Mouse (Mus musculus): Measurements from ENCODE around the gene Herc3.
"Not testable (repeated sequence)": the region's sequence is repeated elsewhere in the genome, so short reads cannot be mapped to it uniquely, and the experiment has no call there.

Herc3 gene

GRCm38 (mm10) chr6:58859517-58859916, 28.3 kb downstream of the Herc3 start:
- DNase-seq (ENCODE audit: low read depth), result no peak

GRCm38 (mm10) chr6:58862446-58862993, 31.3 kb downstream of the Herc3 start:
- peak; percentile 59 for DNase-seq (ENCODE audit: low read depth)

- DNase-seq (ENCODE audit: low read depth), result no peak
Observed at GRCm38 (mm10) chr6:58863631-58864235, 32.5 kb downstream of the Herc3 start.

GRCm38 (mm10) chr6:58867858-58868257, 36.6 kb downstream of the Herc3 start:
- DNase-seq (ENCODE audit: low read depth), result not testable (repeated sequence)

GRCm38 (mm10) chr6:58879572-58879971, 48.3 kb downstream of the Herc3 start:
- no peak for DNase-seq (ENCODE audit: low read depth)

- no peak for DNase-seq (ENCODE audit: low read depth)
Observed at GRCm38 (mm10) chr6:58879987-58880386, 48.7 kb downstream of the Herc3 start.

GRCm38 (mm10) chr6:58880861-58881260, 49.6 kb downstream of the Herc3 start:
- no peak for DNase-seq (ENCODE audit: low read depth)

GRCm38 (mm10) chr6:58881363-58881762, 50.1 kb downstream of the Herc3 start:
- DNase-seq (ENCODE audit: low read depth), result peak; percentile 36

GRCm38 (mm10) chr6:58882271-58882670, 51.0 kb downstream of the Herc3 start:
- peak; percentile 39 for DNase-seq (ENCODE audit: low read depth)

- no peak for DNase-seq (ENCODE audit: low read depth)
Observed at GRCm38 (mm10) chr6:58889917-58890316, 58.7 kb downstream of the Herc3 start.

- no peak for DNase-seq (ENCODE audit: low read depth)
Observed at GRCm38 (mm10) chr6:58893307-58893706, 62.0 kb downstream of the Herc3 start.

- DNase-seq (ENCODE audit: low read depth), result no peak
Observed at GRCm38 (mm10) chr6:58894994-58895393, 63.7 kb downstream of the Herc3 start.

- no peak for DNase-seq (ENCODE audit: low read depth)
Observed at GRCm38 (mm10) chr6:58896648-58897047, 65.4 kb downstream of the Herc3 start.

GRCm38 (mm10) chr6:58899076-58899475, 67.8 kb downstream of the Herc3 start:
- no peak for DNase-seq (ENCODE audit: low read depth)

GRCm38 (mm10) chr6:58900536-58900935, 69.3 kb downstream of the Herc3 start:
- no peak for DNase-seq (ENCODE audit: low read depth)

GRCm38 (mm10) chr6:58903171-58903570, 71.9 kb downstream of the Herc3 start:
- no peak for DNase-seq (ENCODE audit: low read depth)

- no peak for DNase-seq (ENCODE audit: low read depth)
Observed at GRCm38 (mm10) chr6:58904551-58904950, 73.3 kb downstream of the Herc3 start.

- peak; percentile 41 for DNase-seq (ENCODE audit: low read depth)
Observed at GRCm38 (mm10) chr6:58906852-58907261, 75.6 kb downstream of the Herc3 start, which contains the start of gene Nap1l5. TSS of gene Nap1l5 (minus strand) at chr6:58907076.

- no peak for DNase-seq (ENCODE audit: low read depth)
Observed at GRCm38 (mm10) chr6:58907336-58907735, 76.1 kb downstream of the Herc3 start.

- no peak for DNase-seq (ENCODE audit: low read depth)
Observed at GRCm38 (mm10) chr6:58907791-58908190, 76.5 kb downstream of the Herc3 start.

- DNase-seq (ENCODE audit: low read depth), result no peak
Observed at GRCm38 (mm10) chr6:58912842-58913241, 81.6 kb downstream of the Herc3 start.

- DNase-seq (ENCODE audit: low read depth), result no peak
Observed at GRCm38 (mm10) chr6:58913551-58913950, 82.3 kb downstream of the Herc3 start.

GRCm38 (mm10) chr6:58913971-58914370, 82.7 kb downstream of the Herc3 start:
- no peak for DNase-seq (ENCODE audit: low read depth)

GRCm38 (mm10) chr6:58916498-58916897, 85.2 kb downstream of the Herc3 start:
- no peak for DNase-seq (ENCODE audit: low read depth)

All from NIH3T3 (cell line).